Mouse (Mus musculus) granulocyte monocyte progenitor cell, adult 5-6 weeks (primary cell): ENCODE measurements at regions not wholly inside any gene's neighbourhood (a gene's known extent, or its start where the extent isn't known, plus 50 kb on each side); places are given as distances from the start of the nearest gene placed in this dataset.
"Not testable (repeated sequence)": the region's sequence is repeated elsewhere in the genome, so short reads cannot be mapped to it uniquely, and the experiment has no call there.

ENCODE experiments used
- ATAC-seq: replicated peaks from 2 replicates; pipeline ENCODE4 v1.8.0; 2016; ENCODE audit warnings: mild to moderate bottlenecking, moderate TSS enrichment, inconsistent platforms; ENCODE audit not compliant: poor library complexity, severe bottlenecking

GRCm38 (mm10) chr3:81838121-81838520 lies 94.3 kb upstream of the Ctso start:
- ATAC-seq = not testable (repeated sequence)

DNA sequence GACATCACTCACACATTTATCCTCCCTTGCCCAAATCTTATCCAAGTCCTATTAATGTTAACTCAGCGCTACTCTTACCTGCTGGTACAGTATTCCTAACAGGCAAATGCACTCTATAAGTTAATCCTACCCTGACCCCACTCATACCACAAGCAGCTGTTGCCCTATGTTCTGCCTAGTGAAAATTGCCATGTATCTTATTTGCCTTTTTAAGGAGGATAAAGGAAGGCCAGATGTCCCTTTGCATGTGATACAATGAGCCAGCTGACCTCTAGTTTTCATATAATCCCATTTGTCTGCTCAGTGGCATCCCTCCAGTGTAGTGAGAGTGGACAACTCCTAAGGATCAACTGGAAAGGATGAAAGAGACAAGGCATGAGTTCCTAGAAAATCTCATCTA lies 67.9 kb upstream of the Ctso start:
- no peak for ATAC-seq
